In the genomic region with DNA sequence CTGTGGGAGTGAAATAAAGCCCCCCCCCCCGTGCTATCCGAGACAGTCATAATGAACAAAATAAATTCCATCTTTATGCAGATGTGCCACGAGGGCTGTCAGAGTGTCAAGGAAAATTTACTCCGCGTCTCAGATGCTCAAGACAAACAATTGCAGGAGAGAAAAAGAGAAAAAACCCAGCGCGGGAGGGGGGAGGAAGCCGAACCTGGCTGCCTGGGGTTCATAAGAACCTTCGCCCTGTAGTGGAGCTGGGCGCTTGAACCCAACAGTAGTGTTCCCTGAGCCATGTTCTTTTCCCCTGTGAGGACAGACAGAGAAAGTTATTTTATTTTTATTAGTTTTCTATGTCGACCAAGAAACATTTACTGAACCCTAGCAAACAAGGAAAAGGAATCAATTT, we compare ENCODE assay signal across 23 mouse cellular contexts.
"Had no signal": no experiment of that assay in that cellular context is flagged by ENCODE, and none has a peak within 500 bp of the region (broad histone marks: within the 10 kb centered on the region; RNA-seq: fewer than 3 reads in every experiment).

No protein-coding gene starts in this region.

- H3K4me3 ChIP-seq: gastrocnemius, adult 2 months; heart, embryonic 12.5 days; hindbrain, embryonic 10.5 days; hindbrain, embryonic 12.5 days; intestine, embryonic 15.5 days; layer of hippocampus, adult 2 months; left cerebral cortex, adult 2 months; limb, embryonic 13.5 days; limb, embryonic 15.5 days; liver, embryonic 12.5 days had no signal

- H3K4me2 ChIP-seq: heart, embryonic 12.5 days; hindbrain, embryonic 12.5 days; hindbrain, embryonic 14.5 days; intestine, embryonic 15.5 days; limb, embryonic 13.5 days; limb, embryonic 15.5 days; liver, embryonic 12.5 days had no signal

- H3K36me3 ChIP-seq: heart, embryonic 12.5 days; hindbrain, embryonic 10.5 days; hindbrain, embryonic 12.5 days; intestine, embryonic 15.5 days; limb, embryonic 13.5 days; limb, embryonic 15.5 days; liver, embryonic 12.5 days had no signal

- DNase-seq: gastrocnemius, adult 2 months; gastrocnemius, postnatal 10 days; gastrocnemius, postnatal 25 days; heart, postnatal 10 days; heart, postnatal 4 days; kidney, adult 18-20 months; kidney, adult 8-10 months; kidney, postnatal 14 days; kidney, postnatal 36 days had no signal

- H3K9ac ChIP-seq: heart, embryonic 12.5 days; hindbrain, embryonic 12.5 days; hindbrain, embryonic 14.5 days; intestine, embryonic 15.5 days; limb, embryonic 13.5 days; limb, embryonic 15.5 days; liver, embryonic 12.5 days; liver, embryonic 14.5 days had no signal

- H3K4me1 ChIP-seq: heart, embryonic 12.5 days; limb, embryonic 15.5 days; liver, embryonic 12.5 days had no signal

- H3K27ac ChIP-seq: gastrocnemius, adult 2 months; hindbrain, embryonic 10.5 days; hindbrain, embryonic 12.5 days; hindbrain, embryonic 14.5 days; intestine, embryonic 15.5 days; layer of hippocampus, adult 2 months; left cerebral cortex, adult 2 months; limb, embryonic 13.5 days; limb, embryonic 15.5 days; liver, embryonic 12.5 days; liver, embryonic 14.5 days had no signal

- H3K27me3 ChIP-seq: heart, embryonic 12.5 days; intestine, embryonic 15.5 days; liver, embryonic 12.5 days had no signal

- ATAC-seq: hindbrain, embryonic 16.5 days; inflammation-experienced regulatory T-cells, adult 6 months; intestine, embryonic 15.5 days; intestine, postnatal 0 days; liver, embryonic 12.5 days had no signal

- H3K9me3 ChIP-seq: heart, embryonic 12.5 days; hindbrain, embryonic 10.5 days; hindbrain, embryonic 12.5 days; intestine, embryonic 15.5 days; limb, embryonic 13.5 days; limb, embryonic 15.5 days; liver, embryonic 12.5 days had no signal
